Mouse (Mus musculus) bone marrow macrophage, adult 2 months (primary cell): ENCODE measurements around the gene Comtd1.

Experiments used
- CTCF ChIP-seq: IDR thresholded peaks from 2 replicates; pipeline ENCODE4 v1.5.1; 2012; ENCODE audit warnings: low read depth, mild to moderate bottlenecking, low read length, moderate library complexity
- POLR2A ChIP-seq: IDR thresholded peaks from 2 replicates; pipeline ENCODE4 v1.6.1; 2012; ENCODE audit warnings: mild to moderate bottlenecking, low read depth, low read length, borderline replicate concordance

DNA sequence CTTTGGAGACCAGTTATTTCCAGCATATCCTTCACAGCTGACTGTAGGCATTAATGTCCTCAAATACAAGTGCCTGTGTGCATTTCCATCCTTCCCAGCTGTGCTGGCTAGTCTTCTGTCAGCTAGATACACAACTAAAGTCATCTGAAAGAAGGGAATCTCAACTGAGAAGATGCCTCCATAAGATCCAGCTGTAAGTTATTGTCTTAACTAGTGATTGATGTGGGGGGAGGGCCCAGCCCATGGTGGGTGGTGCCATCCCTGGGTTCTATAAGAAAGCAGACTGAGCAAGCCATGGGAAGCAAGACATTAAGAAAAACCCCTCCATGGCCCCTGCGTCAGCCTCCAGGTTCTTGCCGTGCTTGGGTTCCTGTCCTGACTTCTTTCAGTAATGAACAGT is 23.8 kb downstream of the Comtd1 start, which contains the start of gene Vdac2:
- TF ChIP-seq CTCF (no peak), POLR2A (no peak)
